Mouse (Mus musculus) heart, postnatal 0 days (tissue): ENCODE results near the gene Cldn6.

Experiments used
- CTCF ChIP-seq: IDR thresholded peaks from 2 replicates; pipeline ENCODE4 v1.5.1; 2016; ENCODE audit warnings: antibody characterized with exemption, control low read depth, low read depth
- EP300 ChIP-seq: IDR thresholded peaks from 2 replicates; pipeline ENCODE4 v1.6.1; 2016; ENCODE audit warnings: antibody characterized with exemption, low read depth

DNA sequence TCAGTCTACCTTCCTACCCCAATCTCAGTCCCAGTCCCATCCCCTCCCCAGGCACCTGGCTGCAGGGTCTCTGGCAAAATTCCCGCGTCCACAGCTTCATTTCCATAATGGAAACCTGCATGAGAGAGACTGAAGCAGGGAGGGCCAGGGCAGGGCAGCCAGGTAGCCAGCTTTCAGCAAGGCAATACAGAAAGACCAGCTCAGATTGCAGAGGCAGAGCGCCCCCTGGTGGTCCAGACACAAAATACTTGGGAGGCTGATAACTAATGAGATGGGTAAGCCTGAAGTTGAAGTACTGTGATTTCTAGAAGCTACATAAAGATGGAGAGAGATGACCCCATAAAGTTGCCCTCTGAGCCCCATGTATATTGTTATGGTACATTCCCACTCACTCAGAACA lies 27.2 kb downstream of the Cldn6 start:
- TF ChIP-seq EP300, result no peak
- peak; percentile 88 for TF ChIP-seq CTCF
